Mouse (Mus musculus) heart, adult 8-10 months (tissue): ENCODE results near the gene Atrx. TPM values are rescaled to one million over a fixed set of nuclear protein-coding genes. Genes with fewer than 3 reads are reported as not detected.

ENCODE experiments used
- DNase-seq: peaks from one replicate; pipeline ENCODE4 v3.0.0; 2022; ENCODE audit warnings: low spot score
- total RNA-seq, 4 experiments: library from RNA; stranded (reverse); gene quantifications; 2 replicates each; pipeline ENCODE4 v1.2.4; 2022

Gene Atrx
- total RNA-seq, 4 experiments from 2014 or later = 54.3 to 65.2 (median 57.7) TPM

- DNase-seq = no peak
Observed at GRCm38 (mm10) chrX:105767932-105768331, 161.3 kb downstream of the Atrx start.

GRCm38 (mm10) chrX:105767177-105767764, 161.9 kb downstream of the Atrx start:
- DNase-seq = peak; percentile 7

GRCm38 (mm10) chrX:105766013-105766412, 163.2 kb downstream of the Atrx start:
- no peak for DNase-seq

- DNase-seq = no peak
Observed at GRCm38 (mm10) chrX:105765005-105765706, 164.0 kb downstream of the Atrx start.

GRCm38 (mm10) chrX:105764162-105765004, 164.8 kb downstream of the Atrx start, which contains the start of gene Fgf16:
Gene Fgf16 (plus strand): TSS chrX:105764279.
- DNase-seq = no peak

DNA sequence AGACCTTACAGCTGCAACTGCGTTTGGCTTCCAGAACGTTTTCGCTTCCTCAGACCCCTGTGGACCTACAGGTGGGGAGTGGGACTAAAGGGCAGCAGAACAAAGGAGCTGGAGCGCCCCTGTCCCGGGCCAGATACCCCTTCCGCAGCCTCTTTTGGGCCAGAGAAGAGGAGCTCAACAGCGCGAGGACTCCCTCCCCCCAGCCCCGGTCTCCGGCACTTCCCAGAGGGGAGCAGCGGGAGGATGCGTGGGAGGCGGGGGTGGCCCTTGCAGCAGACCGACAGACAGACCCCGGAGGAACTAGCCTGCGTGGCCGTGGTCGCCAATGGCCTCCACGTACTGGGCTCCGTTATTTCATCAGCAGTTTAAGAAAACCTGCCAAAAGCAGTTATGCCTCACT, 165.6 kb downstream of the Atrx start:
- DNase-seq = no peak

DNA sequence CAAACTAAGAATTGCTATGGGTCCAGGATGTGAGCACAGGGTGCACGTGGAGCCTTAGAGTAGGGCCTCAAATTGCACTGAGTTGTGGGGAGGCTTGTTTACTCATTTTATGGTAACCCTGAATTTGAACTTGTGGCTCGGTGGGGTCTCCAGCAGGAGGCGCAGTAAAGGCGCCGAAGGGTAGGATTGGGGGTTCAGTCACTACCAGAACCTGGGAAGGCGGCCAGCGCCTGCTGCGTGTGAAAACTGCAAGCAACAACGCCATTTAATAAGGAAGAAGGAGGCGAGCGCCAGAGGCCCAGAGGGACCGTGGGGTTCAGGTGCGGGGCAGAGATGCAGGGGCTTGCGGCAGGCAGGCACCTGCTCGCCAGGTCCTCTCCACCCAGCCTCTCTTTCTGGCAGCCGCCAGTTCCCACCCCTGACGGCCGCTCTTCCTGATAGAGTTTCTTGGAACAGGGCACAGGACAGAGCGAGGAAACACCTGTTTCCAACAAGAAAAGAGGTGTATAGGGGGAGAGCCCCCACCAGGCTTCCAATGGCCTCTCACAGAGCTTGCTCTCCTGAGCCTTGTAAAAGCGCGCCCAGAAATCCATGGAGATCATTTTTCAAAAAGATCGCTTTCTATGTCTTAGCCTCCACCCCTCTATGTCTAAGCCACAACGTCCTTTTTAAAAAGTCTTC, 166.2 kb downstream of the Atrx start:
- DNase-seq = no peak

Other genes starting within 250 kb of the Atrx start
- gene Fgf16, start 165.1 kb downstream of the Atrx start, total RNA-seq = 10 to 100 TPM; 19.5 to 35.7 (median 26.7) TPM
- 10 to 100 TPM; 38.8 to 55.3 (median 46.9) TPM for gene Magt1, start 82.5 kb upstream of the Atrx start, total RNA-seq
- gene Cox7b, start 86.3 kb upstream of the Atrx start, total RNA-seq = 1,000 to 10,000 TPM; 1,695 to 2,076 (median 1,892) TPM
- gene Atp7a, start 97.9 kb upstream of the Atrx start, total RNA-seq = 1 to 10 TPM; 5.2 to 6.9 (median 6.2) TPM
- gene Tlr13, start 213.8 kb upstream of the Atrx start, total RNA-seq = 1 to 10 TPM; 1.1 to 2.2 (median 1.1) TPM